Mouse (Mus musculus) midbrain, embryonic 11.5 days (tissue): ENCODE measurements at regions not wholly inside any gene's neighbourhood (a gene's known extent, or its start where the extent isn't known, plus 50 kb on each side); places are given as distances from the start of the nearest gene placed in this dataset.

Experiments used
- ATAC-seq: fragments of 200-750 bp; cut with Nextera tagmentation; 2 replicates; pipeline ENCODE4 v1.8.0; 2017; ENCODE audit warnings: moderate TSS enrichment, moderate library complexity; ENCODE audit not compliant: low FRiP score
- DNase-seq: peaks from one replicate; pipeline ENCODE4 v3.0.0; 2015; ENCODE audit warnings: low spot score; ENCODE audit errors: missing footprints
- H3K27ac ChIP-seq: fragments of 300-500 bp; sonication (generic); 2 replicates; pipeline ENCODE4 v1.5.1; 2014; ENCODE audit warnings: low read depth, low read length
- H3K27me3 ChIP-seq: fragments of 300-500 bp; sonication (generic); 2 replicates; pipeline ENCODE4 v1.6.1; 2014; ENCODE audit warnings: mild to moderate bottlenecking, low read length, moderate library complexity, mixed read lengths; ENCODE audit not compliant: control insufficient read depth, insufficient read depth
- H3K36me3 ChIP-seq: fragments of 300-500 bp; sonication (generic); 2 replicates; pipeline ENCODE4 v1.6.1; 2014; ENCODE audit warnings: mild to moderate bottlenecking, low read length, moderate library complexity, mixed read lengths; ENCODE audit not compliant: control insufficient read depth, insufficient read depth
- H3K4me1 ChIP-seq: fragments of 300-500 bp; sonication (generic); 2 replicates; pipeline ENCODE4 v1.6.1; 2014; ENCODE audit warnings: low read length; ENCODE audit not compliant: control insufficient read depth, insufficient read depth
- H3K4me2 ChIP-seq: fragments of 300-500 bp; sonication (generic); 2 replicates; pipeline ENCODE4 v1.6.1; 2014; ENCODE audit warnings: mild to moderate bottlenecking, moderate library complexity
- H3K4me3 ChIP-seq: fragments of 300-500 bp; sonication (generic); 2 replicates; pipeline ENCODE4 v1.5.1; 2014; ENCODE audit warnings: low read depth, low read length
- H3K9ac ChIP-seq: fragments of 300-500 bp; sonication (generic); 2 replicates; pipeline ENCODE4 v1.6.1; 2014; ENCODE audit warnings: low read length
- H3K9me3 ChIP-seq: fragments of 300-500 bp; sonication (generic); 2 replicates; pipeline ENCODE4 v1.6.1; 2016; ENCODE audit warnings: low read length; ENCODE audit not compliant: control insufficient read depth
- WGBS: fragments of 180-500 bp; shearing (Covaris S2); extraction: QIAGEN DNeasy Blood & Tissue Kit; methylation state at CpG from one replicate; pipeline ENCODE4 v1.1.7; 2014; 5-methylcytosine and 5-hydroxymethylcytosine counted together

- ATAC-seq: no peak
- no peaks in the 10 kb centered on the region for H3K27me3 ChIP-seq
- H3K4me1 ChIP-seq: no peaks in the 10 kb centered on the region
- H3K36me3 ChIP-seq: no peaks in the 10 kb centered on the region
- WGBS: 97% methylated on average over 1 of the region's 1 CpGs
- H3K4me3 ChIP-seq: no peak overlapping the region
- H3K27ac ChIP-seq: no peak overlapping the region
- H3K4me2 ChIP-seq: no peak overlapping the region
- H3K9ac ChIP-seq: no peak overlapping the region
- no peak for DNase-seq
- H3K9me3 ChIP-seq: no peaks in the 10 kb centered on the region
Measured at GRCm38 (mm10) chr10:12083961-12084360, 740.8 kb downstream of the Epm2a start.

- Histone ChIP-seq H3K27ac (no peak overlapping the region), H3K36me3 (no peaks in the 10 kb centered on the region), H3K4me3 (no peak overlapping the region), H3K9ac (no peak overlapping the region), H3K9me3 (no peaks in the 10 kb centered on the region), H3K27me3 (no peaks in the 10 kb centered on the region), H3K4me2 (no peak overlapping the region), H3K4me1 (no peaks in the 10 kb centered on the region)
- no peak for DNase-seq
- no peak for ATAC-seq
- 68% methylated on average over 1 of the region's 1 CpGs for WGBS
Measured at GRCm38 (mm10) chr10:12092521-12092920, 749.3 kb downstream of the Epm2a start.

GRCm38 (mm10) chr10:12096678-12097077, 753.5 kb downstream of the Epm2a start:
- DNase-seq (no peak), ATAC-seq (no peak)
- Histone ChIP-seq H3K27ac (no peak overlapping the region), H3K9ac (no peak overlapping the region), H3K4me1 (no peaks in the 10 kb centered on the region), H3K4me2 (no peak overlapping the region), H3K27me3 (no peaks in the 10 kb centered on the region), H3K9me3 (no peaks in the 10 kb centered on the region), H3K4me3 (no peak overlapping the region), H3K36me3 (no peaks in the 10 kb centered on the region)
- WGBS: 86% methylated on average over 3 of the region's 3 CpGs

- Histone ChIP-seq H3K4me2 (no peak overlapping the region), H3K4me3 (no peak overlapping the region), H3K4me1 (no peaks in the 10 kb centered on the region), H3K9ac (no peak overlapping the region), H3K27ac (no peak overlapping the region), H3K27me3 (no peaks in the 10 kb centered on the region), H3K36me3 (no peaks in the 10 kb centered on the region), H3K9me3 (no peaks in the 10 kb centered on the region)
- DNase-seq (peak; percentile 90), ATAC-seq (peak; percentile 67)
Measured at GRCm38 (mm10) chr10:12107001-12107418, 762.2 kb downstream of the Utrn start.

GRCm38 (mm10) chr10:12111720-12112119, 757.4 kb downstream of the Utrn start:
- H3K4me2 ChIP-seq: no peak overlapping the region
- 74% methylated on average over 1 of the region's 1 CpGs for WGBS
- no peaks in the 10 kb centered on the region for H3K36me3 ChIP-seq
- no peaks in the 10 kb centered on the region for H3K4me1 ChIP-seq
- DNase-seq (no peak), ATAC-seq (no peak)
- no peak overlapping the region for H3K9ac ChIP-seq
- H3K4me3 ChIP-seq: no peak overlapping the region
- no peak overlapping the region for H3K27ac ChIP-seq
- no peaks in the 10 kb centered on the region for H3K9me3 ChIP-seq
- no peaks in the 10 kb centered on the region for H3K27me3 ChIP-seq

- 90% methylated on average over 3 of the region's 3 CpGs for WGBS
- Histone ChIP-seq H3K4me3 (no peak overlapping the region), H3K9me3 (no peaks in the 10 kb centered on the region), H3K27ac (no peak overlapping the region), H3K4me1 (no peaks in the 10 kb centered on the region), H3K27me3 (no peaks in the 10 kb centered on the region), H3K36me3 (no peaks in the 10 kb centered on the region), H3K9ac (no peak overlapping the region), H3K4me2 (no peak overlapping the region)
- ATAC-seq: no peak
- DNase-seq: peak; percentile 28
Measured at GRCm38 (mm10) chr10:12115767-12116166, 753.4 kb downstream of the Utrn start.

- Histone ChIP-seq H3K27me3 (no peaks in the 10 kb centered on the region), H3K9ac (no peak overlapping the region), H3K4me2 (no peak overlapping the region), H3K4me3 (no peak overlapping the region), H3K27ac (no peak overlapping the region), H3K4me1 (no peaks in the 10 kb centered on the region), H3K9me3 (no peaks in the 10 kb centered on the region), H3K36me3 (no peaks in the 10 kb centered on the region)
- 61% methylated on average over 6 of the region's 6 CpGs for WGBS
- ATAC-seq (no peak), DNase-seq (peak; percentile 35)
Measured at GRCm38 (mm10) chr10:12116662-12117303, 752.4 kb downstream of the Utrn start.

GRCm38 (mm10) chr10:12124272-12124671, 744.9 kb downstream of the Utrn start:
- no peaks in the 10 kb centered on the region for H3K9me3 ChIP-seq
- H3K27ac ChIP-seq: no peak overlapping the region
- no peak for ATAC-seq
- no peak overlapping the region for H3K4me3 ChIP-seq
- H3K27me3 ChIP-seq: no peaks in the 10 kb centered on the region
- H3K9ac ChIP-seq: no peak overlapping the region
- DNase-seq: peak; percentile 41
- H3K4me1 ChIP-seq: no peaks in the 10 kb centered on the region
- no peaks in the 10 kb centered on the region for H3K36me3 ChIP-seq
- no peak overlapping the region for H3K4me2 ChIP-seq
- 68% methylated on average over 2 of the region's 2 CpGs for WGBS

GRCm38 (mm10) chr10:12129486-12129885, 739.7 kb downstream of the Utrn start:
- no peak overlapping the region for H3K4me3 ChIP-seq
- no peak for DNase-seq
- no peak overlapping the region for H3K9ac ChIP-seq
- H3K4me2 ChIP-seq: no peak overlapping the region
- 78% methylated on average over 3 of the region's 3 CpGs for WGBS
- H3K27me3 ChIP-seq: no peaks in the 10 kb centered on the region
- H3K4me1 ChIP-seq: no peaks in the 10 kb centered on the region
- no peaks in the 10 kb centered on the region for H3K36me3 ChIP-seq
- H3K27ac ChIP-seq: no peak overlapping the region
- ATAC-seq: no peak
- H3K9me3 ChIP-seq: no peaks in the 10 kb centered on the region
